Mouse (Mus musculus) lung, adult 18-20 months (tissue): ENCODE measurements around the gene Pxdc1.

Experiments used
- DNase-seq, 2 experiments: peaks; one replicate each; pipeline ENCODE4 v3.0.0; 2022; ENCODE audit warnings: mixed read lengths in 2 of 2

The Pxdc1 gene

GRCm38 (mm10) chr13:34650953-34651352 is 2.3 kb downstream of the Pxdc1 start:
- DNase-seq: peak; percentile 45 to 54

- DNase-seq: peak in 1 of 2 experiments; percentile 28
Measured at GRCm38 (mm10) chr13:34650371-34650770, 2.9 kb downstream of the Pxdc1 start.

GRCm38 (mm10) chr13:34647751-34648150 is 5.5 kb downstream of the Pxdc1 start:
- DNase-seq: no peak

- no peak for DNase-seq
Measured at GRCm38 (mm10) chr13:34647221-34647620, 6.1 kb downstream of the Pxdc1 start.

- DNase-seq: peak in 1 of 2 experiments; percentile 41
Measured at GRCm38 (mm10) chr13:34646240-34646750, 7.0 kb downstream of the Pxdc1 start.

- DNase-seq: no peak
Measured at GRCm38 (mm10) chr13:34645519-34645918, 7.8 kb downstream of the Pxdc1 start.

- DNase-seq: no peak
Measured at GRCm38 (mm10) chr13:34644401-34644800, 8.9 kb downstream of the Pxdc1 start.

- no peak for DNase-seq
Measured at GRCm38 (mm10) chr13:34643926-34644325, 9.4 kb downstream of the Pxdc1 start.

GRCm38 (mm10) chr13:34642941-34643875 is 10.1 kb downstream of the Pxdc1 start:
- DNase-seq: peak; percentile 50 to 54

GRCm38 (mm10) chr13:34641066-34641465 is 12.2 kb downstream of the Pxdc1 start:
- DNase-seq: no peak

GRCm38 (mm10) chr13:34635978-34636377 is 17.3 kb downstream of the Pxdc1 start:
- peak; percentile 66 to 75 for DNase-seq

GRCm38 (mm10) chr13:34630319-34630718 is 23.0 kb downstream of the Pxdc1 start:
- no peak for DNase-seq

- DNase-seq: no peak
Measured at GRCm38 (mm10) chr13:34629741-34630140, 23.5 kb downstream of the Pxdc1 start.

GRCm38 (mm10) chr13:34627446-34627845 is 25.8 kb downstream of the Pxdc1 start:
- DNase-seq: no peak

GRCm38 (mm10) chr13:34624414-34624813 is 28.9 kb downstream of the Pxdc1 start:
- DNase-seq: no peak

GRCm38 (mm10) chr13:34612402-34612801 is 40.9 kb downstream of the Pxdc1 start:
- DNase-seq: no peak

GRCm38 (mm10) chr13:34609711-34610110 is 43.6 kb downstream of the Pxdc1 start:
- DNase-seq: no peak

GRCm38 (mm10) chr13:34607079-34607478 is 46.2 kb downstream of the Pxdc1 start:
- DNase-seq: no peak

GRCm38 (mm10) chr13:34605884-34606283 is 47.4 kb downstream of the Pxdc1 start:
- no peak for DNase-seq

- no peak for DNase-seq
Measured at GRCm38 (mm10) chr13:34605206-34605605, 48.1 kb downstream of the Pxdc1 start.

- DNase-seq: no peak
Measured at GRCm38 (mm10) chr13:34604406-34604805, 48.9 kb downstream of the Pxdc1 start.

GRCm38 (mm10) chr13:34602757-34603156 is 50.5 kb downstream of the Pxdc1 start:
- no peak for DNase-seq

GRCm38 (mm10) chr13:34596797-34597196 is 56.5 kb downstream of the Pxdc1 start:
- no peak for DNase-seq
